Mouse (Mus musculus) forebrain, postnatal 0 days (tissue): ENCODE measurements around the gene Trappc1. TPM values are rescaled to one million over a fixed set of nuclear protein-coding genes. Genes with fewer than 3 reads are reported as not detected.
A peak's percentile ranks its signal among the peaks of the same experiment; 100 is the strongest.

Experiments
- ATAC-seq: fragments of 200-750 bp; cut with Nextera tagmentation; 2 replicates; pipeline ENCODE4 v1.8.0; 2017; ENCODE audit warnings: mild to moderate bottlenecking, moderate library complexity
- DNase-seq: peaks from one replicate; pipeline ENCODE4 v3.0.0-alpha.2; 2015
- H3K27ac ChIP-seq: fragments of 300-500 bp; sonication (generic); 2 replicates; pipeline ENCODE4 v1.5.1; 2014; ENCODE audit warnings: low read depth, mild to moderate bottlenecking, antibody characterized with exemption, low read length, moderate library complexity, mixed read lengths
- H3K27me3 ChIP-seq: fragments of 300-500 bp; sonication (generic); 2 replicates; pipeline ENCODE4 v1.6.1; 2014; ENCODE audit warnings: mild to moderate bottlenecking, low read length, mixed read lengths; ENCODE audit not compliant: insufficient read depth
- H3K36me3 ChIP-seq: fragments of 300-500 bp; sonication (generic); 2 replicates; pipeline ENCODE4 v1.6.1; 2014; ENCODE audit warnings: mild to moderate bottlenecking, moderate library complexity; ENCODE audit not compliant: insufficient read depth
- H3K4me1 ChIP-seq: fragments of 300-500 bp; sonication (generic); 2 replicates; pipeline ENCODE4 v1.6.1; 2014; ENCODE audit warnings: antibody characterized with exemption; ENCODE audit not compliant: insufficient read depth
- H3K4me2 ChIP-seq: fragments of 300-500 bp; sonication (generic); 2 replicates; pipeline ENCODE4 v1.6.1; 2014; ENCODE audit warnings: low read depth, mild to moderate bottlenecking, moderate library complexity
- H3K4me3 ChIP-seq: fragments of 300-500 bp; sonication (generic); 2 replicates; pipeline ENCODE4 v1.5.1; 2014; ENCODE audit warnings: low read depth, low read length, mixed read lengths
- H3K9ac ChIP-seq: fragments of 300-500 bp; sonication (generic); 2 replicates; pipeline ENCODE4 v1.6.1; 2014; ENCODE audit warnings: mild to moderate bottlenecking
- H3K9me3 ChIP-seq: fragments of 300-500 bp; sonication (generic); 2 replicates; pipeline ENCODE4 v1.6.1; 2016; ENCODE audit warnings: low read length
- CTCF ChIP-seq: sonication (generic); IDR thresholded peaks from 2 replicates; pipeline ENCODE4 v1.5.1; 2016; ENCODE audit warnings: antibody characterized with exemption, control low read depth, low read depth
- WGBS: fragments of 180-500 bp; shearing (Covaris S2); extraction: QIAGEN DNeasy Blood & Tissue Kit; methylation state at CpG from one replicate; pipeline ENCODE4 v1.1.7; 2014; 5-methylcytosine and 5-hydroxymethylcytosine counted together
- polyA plus RNA-seq: library from polyadenylated mRNA; unstranded; fragments of >200 nt; fragmentation: Nextera tagmentation; extraction: Ambion mirVana; gene quantifications from 2 replicates; pipeline ENCODE4 v1.2.1, GENCODE M21; 2015
- total RNA-seq: library from RNA; depleted of rRNA; stranded (reverse); fragments of >200 nt; gene quantifications from 2 replicates; pipeline ENCODE4 v1.2.3, GENCODE M21; 2014

Gene Trappc1
- total and polyA plus RNA-seq, 2 experiments from 2014 or later: 124 to 149 TPM

- H3K9me3 ChIP-seq: no peaks in the 10 kb centered on the region
- H3K4me2 ChIP-seq: peak within 1 kb of the TSS; percentile 95
- H3K27ac ChIP-seq: peak within 1 kb of the TSS; percentile 94
- 0 out of 2 replicates have a peak, but pooled peaks have one; percentile 9 for TF ChIP-seq CTCF
- H3K4me1 ChIP-seq: peaks cover 7% of the 10 kb centered on the region; the same call in 1 of the 2 replicates
- 4% methylated on average over 98 of the region's 99 CpGs for WGBS
- DNase-seq (peak; percentile 95), ATAC-seq (peak; percentile 94)
- H3K36me3 ChIP-seq: peaks cover 23% of the 10 kb centered on the region
- no peaks in the 10 kb centered on the region for H3K27me3 ChIP-seq
- peak within 1 kb of the TSS; percentile 83 for H3K9ac ChIP-seq
- H3K4me3 ChIP-seq: peak within 1 kb of the TSS; percentile 75
Measured at GRCm38 (mm10) chr11:69340161-69341131, 16.7 kb downstream of the Trappc1 start, which contains the start of gene Rnf227. Gene Rnf227 (plus strand): TSS chr11:69340461.

- Histone ChIP-seq H3K36me3 (peaks cover 83% of the 10 kb centered on the region), H3K9me3 (no peaks in the 10 kb centered on the region), H3K4me1 (peaks cover 2% of the 10 kb centered on the region; the same call in 1 of the 2 replicates), H3K9ac (no peak overlapping the region), H3K27me3 (no peaks in the 10 kb centered on the region), H3K27ac (no peak overlapping the region), H3K4me2 (no peak overlapping the region), H3K4me3 (no peak overlapping the region)
- 92% methylated on average over 24 of the region's 26 CpGs for WGBS
- DNase-seq (no peak), ATAC-seq (no peak)
- TF ChIP-seq CTCF: no peak
Measured at GRCm38 (mm10) chr11:69346441-69346840, 22.7 kb downstream of the Trappc1 start.

- DNase-seq (no peak), ATAC-seq (no peak)
- Histone ChIP-seq H3K4me3 (no peak overlapping the region), H3K4me2 (no peak overlapping the region), H3K27ac (no peak overlapping the region), H3K27me3 (no peaks in the 10 kb centered on the region), H3K9ac (no peak overlapping the region), H3K36me3 (peaks cover 98% of the 10 kb centered on the region), H3K4me1 (no peaks in the 10 kb centered on the region), H3K9me3 (no peaks in the 10 kb centered on the region)
- no peak for TF ChIP-seq CTCF
- WGBS: 96% methylated on average over 5 of the region's 5 CpGs
Measured at GRCm38 (mm10) chr11:69356544-69356943, 32.8 kb downstream of the Trappc1 start.

- Histone ChIP-seq H3K9ac (no peak overlapping the region), H3K9me3 (no peaks in the 10 kb centered on the region), H3K27ac (no peak overlapping the region), H3K4me2 (no peak overlapping the region), H3K36me3 (peaks cover 97% of the 10 kb centered on the region), H3K4me1 (no peaks in the 10 kb centered on the region), H3K4me3 (no peak overlapping the region), H3K27me3 (no peaks in the 10 kb centered on the region)
- ATAC-seq (no peak), DNase-seq (no peak)
- no peak for TF ChIP-seq CTCF
- WGBS: 90% methylated on average over 12 of the region's 12 CpGs
Measured at GRCm38 (mm10) chr11:69357690-69358089, 33.9 kb downstream of the Trappc1 start.

- H3K4me2 ChIP-seq: no peak overlapping the region
- H3K27ac ChIP-seq: 0 out of 2 replicates have a peak overlapping the region, but pooled peaks have one; percentile 21
- H3K4me3 ChIP-seq: no peak overlapping the region
- DNase-seq (no peak), ATAC-seq (no peak)
- H3K4me1 ChIP-seq: peaks cover 19% of the 10 kb centered on the region
- no peaks in the 10 kb centered on the region for H3K9me3 ChIP-seq
- H3K36me3 ChIP-seq: peaks cover 72% of the 10 kb centered on the region
- H3K9ac ChIP-seq: no peak overlapping the region
- H3K27me3 ChIP-seq: no peaks in the 10 kb centered on the region
- WGBS: 30% methylated on average over 7 of the region's 7 CpGs
- TF ChIP-seq CTCF: no peak
Measured at GRCm38 (mm10) chr11:69362021-69362420, 38.2 kb downstream of the Trappc1 start.

GRCm38 (mm10) chr11:69362479-69362878 lies 38.7 kb downstream of the Trappc1 start:
- no peak overlapping the region for H3K4me3 ChIP-seq
- DNase-seq (no peak), ATAC-seq (no peak)
- TF ChIP-seq CTCF: no peak; the same call in 1 of the 2 replicates
- no peak overlapping the region for H3K27ac ChIP-seq
- no peaks in the 10 kb centered on the region for H3K27me3 ChIP-seq
- 67% methylated on average over 2 of the region's 2 CpGs for WGBS
- no peaks in the 10 kb centered on the region for H3K9me3 ChIP-seq
- no peak overlapping the region for H3K4me2 ChIP-seq
- H3K4me1 ChIP-seq: peaks cover 19% of the 10 kb centered on the region
- no peak overlapping the region for H3K9ac ChIP-seq
- peaks cover 68% of the 10 kb centered on the region for H3K36me3 ChIP-seq

GRCm38 (mm10) chr11:69364376-69364775 lies 40.6 kb downstream of the Trappc1 start:
- Histone ChIP-seq H3K36me3 (peaks cover 49% of the 10 kb centered on the region), H3K27me3 (no peaks in the 10 kb centered on the region), H3K9me3 (no peaks in the 10 kb centered on the region), H3K9ac (peak overlapping the region; percentile 15), H3K4me2 (peak overlapping the region; percentile 94), H3K27ac (peak overlapping the region; percentile 69), H3K4me3 (no peak overlapping the region), H3K4me1 (peaks cover 19% of the 10 kb centered on the region)
- no peak for TF ChIP-seq CTCF
- ATAC-seq (no peak), DNase-seq (no peak)
- 31% methylated on average over 8 of the region's 8 CpGs for WGBS
